Mouse (Mus musculus) kidney, embryonic 16.5 days (tissue): ENCODE data around the gene Gas7. TPM values are rescaled to one million over a fixed set of nuclear protein-coding genes. Genes with fewer than 3 reads are reported as not detected.

ENCODE experiments used
- ATAC-seq: fragments of 200-750 bp; cut with Nextera tagmentation; 2 replicates; pipeline ENCODE4 v1.8.0; 2017; ENCODE audit warnings: moderate TSS enrichment; ENCODE audit not compliant: low FRiP score, low TSS enrichment
- H3K27ac ChIP-seq: fragments of 300-500 bp; sonication (generic); 2 replicates; pipeline ENCODE4 v1.5.1; 2014; ENCODE audit warnings: low read length
- H3K27me3 ChIP-seq: fragments of 300-500 bp; sonication (generic); 2 replicates; pipeline ENCODE4 v1.6.1; 2014; ENCODE audit warnings: low read length, control low read depth, mixed read lengths; ENCODE audit not compliant: insufficient read depth
- H3K36me3 ChIP-seq: fragments of 300-500 bp; sonication (generic); 2 replicates; pipeline ENCODE4 v1.6.1; 2014; ENCODE audit warnings: low read length, control low read depth, mixed read lengths; ENCODE audit not compliant: insufficient read depth
- H3K4me1 ChIP-seq: fragments of 300-500 bp; sonication (generic); 2 replicates; pipeline ENCODE4 v1.6.1; 2014; ENCODE audit warnings: low read length, control low read depth, mixed read lengths; ENCODE audit not compliant: insufficient read depth
- H3K4me2 ChIP-seq: fragments of 300-500 bp; sonication (generic); replicated peaks from 2 replicates; pipeline ENCODE4 v1.6.1; 2014; ENCODE audit warnings: low read depth, low read length
- H3K4me3 ChIP-seq: fragments of 300-500 bp; sonication (generic); 2 replicates; pipeline ENCODE4 v1.5.1; 2014; ENCODE audit warnings: mild to moderate bottlenecking, low read length
- H3K9ac ChIP-seq: fragments of 300-500 bp; sonication (generic); replicated peaks from 2 replicates; pipeline ENCODE4 v1.6.1; 2014; ENCODE audit warnings: low read length
- H3K9me3 ChIP-seq: fragments of 300-500 bp; sonication (generic); 2 replicates; pipeline ENCODE4 v1.6.1; 2016; ENCODE audit warnings: low read length, control low read depth
- WGBS: fragments of 180-500 bp; shearing (Covaris S2); extraction: QIAGEN DNeasy Blood & Tissue Kit; methylation state at CpG from one replicate; pipeline ENCODE4 v1.1.7; 2014; 5-methylcytosine and 5-hydroxymethylcytosine counted together
- polyA plus RNA-seq: library from polyadenylated mRNA; unstranded; fragments of >200 nt; fragmentation: Nextera tagmentation; extraction: Ambion mirVana; gene quantifications from 2 replicates; pipeline ENCODE4 v1.2.1, GENCODE M21; 2015

The Gas7 gene
- polyA plus RNA-seq, 1 experiment from 2014 or later, result 12.3 TPM

GRCm38 (mm10) chr11:67577472-67577871 lies 122.2 kb downstream of the Gas7 start:
- Histone ChIP-seq H3K9ac (no peak overlapping the region), H3K4me2 (no peak overlapping the region), H3K9me3 (no peaks in the 10 kb centered on the region), H3K4me1 (peaks cover 43% of the 10 kb centered on the region), H3K4me3 (no peak overlapping the region), H3K36me3 (no peaks in the 10 kb centered on the region), H3K27me3 (no peaks in the 10 kb centered on the region), H3K27ac (peak overlapping the region; percentile 57; the same call in 1 of the 2 replicates)
- ATAC-seq, result no peak
- 55% methylated on average over 5 of the region's 5 CpGs for WGBS

GRCm38 (mm10) chr11:67577994-67578393 lies 122.8 kb downstream of the Gas7 start:
- H3K4me1 ChIP-seq, result peaks cover 43% of the 10 kb centered on the region
- H3K27ac ChIP-seq, result peak overlapping the region; percentile 57
- no peaks in the 10 kb centered on the region for H3K27me3 ChIP-seq
- no peak overlapping the region for H3K4me2 ChIP-seq
- H3K4me3 ChIP-seq, result no peak overlapping the region
- no peak overlapping the region for H3K9ac ChIP-seq
- H3K9me3 ChIP-seq, result no peaks in the 10 kb centered on the region
- WGBS, result 41% methylated on average over 4 of the region's 4 CpGs
- ATAC-seq, result no peak
- no peaks in the 10 kb centered on the region for H3K36me3 ChIP-seq

- H3K36me3 ChIP-seq, result no peaks in the 10 kb centered on the region
- H3K4me3 ChIP-seq, result no peak overlapping the region
- H3K4me1 ChIP-seq, result peaks cover 43% of the 10 kb centered on the region
- ATAC-seq, result no peak
- H3K27ac ChIP-seq, result peak overlapping the region; percentile 23
- 49% methylated on average over 9 of the region's 9 CpGs for WGBS
- H3K9me3 ChIP-seq, result no peaks in the 10 kb centered on the region
- no peak overlapping the region for H3K4me2 ChIP-seq
- H3K27me3 ChIP-seq, result no peaks in the 10 kb centered on the region
- no peak overlapping the region for H3K9ac ChIP-seq
Observed at GRCm38 (mm10) chr11:67579136-67579535, 123.9 kb downstream of the Gas7 start.

DNA sequence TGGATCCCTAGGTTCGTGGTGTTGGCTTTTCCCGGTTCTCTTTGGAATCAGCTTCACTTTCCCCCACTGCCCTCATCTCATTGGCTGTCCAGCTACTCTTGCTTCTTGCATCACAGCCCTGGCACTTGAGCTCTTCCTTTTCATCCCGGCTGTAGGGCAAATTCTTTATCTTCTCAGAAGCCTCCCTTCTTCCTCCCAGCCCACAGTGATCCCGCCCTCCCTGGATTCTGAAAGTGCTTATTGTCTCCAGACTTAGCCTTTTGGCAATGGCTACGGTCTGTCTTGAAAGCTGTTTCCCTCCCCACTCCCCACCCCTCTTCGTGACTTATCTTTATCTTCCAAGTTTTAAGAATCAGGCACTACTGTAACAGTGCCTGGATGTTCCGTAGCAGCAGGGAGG lies 126.3 kb downstream of the Gas7 start:
- H3K4me2 ChIP-seq, result no peak overlapping the region
- no peak overlapping the region for H3K9ac ChIP-seq
- no peaks in the 10 kb centered on the region for H3K36me3 ChIP-seq
- H3K4me3 ChIP-seq, result no peak overlapping the region
- no peak for ATAC-seq
- peak overlapping the region; percentile 17; the same call in 1 of the 2 replicates for H3K27ac ChIP-seq
- H3K9me3 ChIP-seq, result no peaks in the 10 kb centered on the region
- H3K4me1 ChIP-seq, result peaks cover 43% of the 10 kb centered on the region
- H3K27me3 ChIP-seq, result no peaks in the 10 kb centered on the region
- 61% methylated on average over 7 of the region's 7 CpGs for WGBS

GRCm38 (mm10) chr11:67582570-67582969 lies 127.3 kb downstream of the Gas7 start:
- H3K4me2 ChIP-seq, result no peak overlapping the region
- no peak overlapping the region for H3K4me3 ChIP-seq
- H3K9me3 ChIP-seq, result no peaks in the 10 kb centered on the region
- peaks cover 36% of the 10 kb centered on the region for H3K4me1 ChIP-seq
- 96% methylated on average over 4 of the region's 4 CpGs for WGBS
- no peak overlapping the region for H3K9ac ChIP-seq
- H3K27ac ChIP-seq, result no peak overlapping the region
- H3K36me3 ChIP-seq, result no peaks in the 10 kb centered on the region
- H3K27me3 ChIP-seq, result no peaks in the 10 kb centered on the region
- no peak for ATAC-seq

- H3K9ac ChIP-seq, result no peak overlapping the region
- 91% methylated on average over 6 of the region's 6 CpGs for WGBS
- H3K4me2 ChIP-seq, result no peak overlapping the region
- no peak for ATAC-seq
- peaks cover 20% of the 10 kb centered on the region for H3K4me1 ChIP-seq
- no peaks in the 10 kb centered on the region for H3K36me3 ChIP-seq
- H3K27ac ChIP-seq, result no peak overlapping the region
- H3K27me3 ChIP-seq, result no peaks in the 10 kb centered on the region
- no peak overlapping the region for H3K4me3 ChIP-seq
- no peaks in the 10 kb centered on the region for H3K9me3 ChIP-seq
Observed at GRCm38 (mm10) chr11:67585016-67585415, 129.8 kb downstream of the Gas7 start.

DNA sequence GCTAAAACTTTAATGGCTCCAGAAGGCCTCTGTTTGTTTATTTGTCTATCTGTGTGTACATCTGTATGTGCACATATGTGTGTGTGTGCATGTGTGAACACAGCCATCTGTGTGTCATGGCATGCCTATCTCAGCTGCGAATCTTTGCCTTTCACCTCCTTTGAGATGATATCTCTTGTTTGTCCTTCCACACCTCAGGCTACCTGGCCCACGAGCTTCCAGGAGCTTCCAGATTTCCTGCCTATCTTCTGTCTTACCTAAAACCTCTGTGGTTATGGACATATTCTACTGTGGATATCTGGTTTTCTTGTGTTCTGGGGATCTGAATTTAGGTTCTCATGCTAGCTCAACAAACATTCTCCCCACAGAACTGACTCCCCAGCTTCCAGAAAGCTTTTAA lies 130.4 kb downstream of the Gas7 start:
- Histone ChIP-seq H3K36me3 (no peaks in the 10 kb centered on the region), H3K27me3 (no peaks in the 10 kb centered on the region), H3K27ac (no peak overlapping the region), H3K4me3 (no peak overlapping the region), H3K9me3 (no peaks in the 10 kb centered on the region), H3K4me1 (peaks cover 15% of the 10 kb centered on the region), H3K9ac (no peak overlapping the region), H3K4me2 (no peak overlapping the region)
- no peak for ATAC-seq
- 78% methylated on average over 2 of the region's 2 CpGs for WGBS

DNA sequence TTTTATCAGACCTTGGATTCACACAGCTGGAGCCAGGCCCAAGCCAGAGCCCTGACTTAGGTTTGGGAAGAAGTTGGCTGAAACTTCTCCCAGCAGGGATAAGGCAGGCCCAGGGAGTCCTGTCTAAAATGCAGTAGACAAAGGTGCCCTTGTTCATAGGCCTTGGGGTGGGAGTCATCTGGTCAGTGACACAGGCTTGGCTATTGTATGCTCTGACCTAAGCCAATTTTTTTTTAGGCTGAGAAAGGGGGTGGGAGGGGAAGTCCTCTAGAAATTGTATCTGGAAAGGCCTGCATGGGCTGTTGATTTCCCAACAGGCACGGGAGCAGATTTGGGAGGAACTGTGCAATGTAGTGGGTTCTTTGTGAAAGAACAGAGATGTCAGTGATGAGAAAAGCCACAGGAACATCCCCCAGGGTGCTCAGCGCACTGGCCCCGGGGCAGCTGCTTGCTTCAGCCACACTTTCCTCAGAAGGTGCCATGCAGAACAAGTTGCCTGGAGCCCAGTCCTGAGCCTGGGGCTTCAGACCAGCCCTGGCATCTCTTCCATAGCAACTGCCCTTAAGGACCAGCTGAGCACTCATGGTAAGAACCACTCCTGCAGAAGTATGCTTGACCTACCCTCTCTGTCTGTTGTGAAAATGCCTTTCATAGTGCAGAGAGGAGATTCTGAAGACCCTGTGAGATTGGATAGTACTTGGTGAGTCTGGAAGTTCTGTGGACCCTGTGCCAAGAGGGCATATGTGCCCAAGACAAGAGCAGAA lies 131.2 kb downstream of the Gas7 start:
- H3K4me1 ChIP-seq, result peaks cover 7% of the 10 kb centered on the region; the same call in 1 of the 2 replicates
- H3K27ac ChIP-seq, result peak overlapping the region; percentile 4; the same call in 1 of the 2 replicates
- no peak for ATAC-seq
- no peaks in the 10 kb centered on the region for H3K9me3 ChIP-seq
- H3K27me3 ChIP-seq, result no peaks in the 10 kb centered on the region
- H3K4me2 ChIP-seq, result no peak overlapping the region
- no peaks in the 10 kb centered on the region for H3K36me3 ChIP-seq
- WGBS, result 52% methylated on average over 3 of the region's 3 CpGs
- H3K4me3 ChIP-seq, result no peak overlapping the region
- H3K9ac ChIP-seq, result no peak overlapping the region

GRCm38 (mm10) chr11:67588196-67588827 lies 133.1 kb downstream of the Gas7 start:
- WGBS, result 80% methylated on average over 8 of the region's 8 CpGs
- H3K9me3 ChIP-seq, result no peaks in the 10 kb centered on the region
- no peak overlapping the region for H3K9ac ChIP-seq
- ATAC-seq, result no peak
- no peaks in the 10 kb centered on the region for H3K27me3 ChIP-seq
- no peak overlapping the region for H3K4me3 ChIP-seq
- peaks cover 3% of the 10 kb centered on the region; the same call in 1 of the 2 replicates for H3K4me1 ChIP-seq
- H3K4me2 ChIP-seq, result no peak overlapping the region
- H3K36me3 ChIP-seq, result no peaks in the 10 kb centered on the region
- no peak overlapping the region for H3K27ac ChIP-seq

DNA sequence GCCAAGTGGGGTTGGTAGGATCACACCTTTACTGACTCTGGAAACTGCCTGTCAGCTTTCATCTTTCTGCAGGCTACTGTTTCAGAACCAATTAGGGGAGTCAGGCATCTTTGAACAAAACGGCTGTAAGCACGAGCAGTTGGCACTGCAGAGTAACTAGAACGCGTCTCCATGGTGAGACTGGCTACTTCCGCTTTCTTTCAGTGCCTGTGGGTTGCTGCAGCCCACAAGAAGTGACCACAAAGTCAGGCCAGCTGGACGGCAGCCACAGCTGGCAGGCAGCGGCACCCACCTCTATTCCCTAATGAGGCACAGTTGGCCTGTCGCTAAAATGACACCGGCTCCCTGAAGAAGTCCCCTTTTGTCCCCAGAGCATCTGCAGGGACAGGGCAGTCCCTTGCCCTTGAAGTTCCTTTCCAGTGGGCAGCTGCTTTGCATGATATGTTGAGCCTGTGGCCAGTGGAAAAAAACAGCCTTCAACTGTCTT lies 133.6 kb downstream of the Gas7 start:
- no peaks in the 10 kb centered on the region for H3K9me3 ChIP-seq
- H3K36me3 ChIP-seq, result no peaks in the 10 kb centered on the region
- H3K9ac ChIP-seq, result no peak overlapping the region
- H3K27me3 ChIP-seq, result no peaks in the 10 kb centered on the region
- 21% methylated on average over 9 of the region's 9 CpGs for WGBS
- no peak for ATAC-seq
- no peak overlapping the region for H3K27ac ChIP-seq
- no peak overlapping the region for H3K4me3 ChIP-seq
- H3K4me2 ChIP-seq, result no peak overlapping the region
- peaks cover 3% of the 10 kb centered on the region; the same call in 1 of the 2 replicates for H3K4me1 ChIP-seq
